Mouse (Mus musculus) C2C12 (cell line): ENCODE data around the gene Gp1ba.

Experiments
- CTCF ChIP-seq: IDR thresholded peaks from one replicate; pipeline ENCODE4 v1.5.1; 2011; ENCODE audit not compliant: control insufficient read depth, insufficient read depth, insufficient read length
- MAX ChIP-seq: IDR thresholded peaks from one replicate; pipeline ENCODE4 v1.6.1; 2011; ENCODE audit warnings: mild to moderate bottlenecking, control low read depth
- MYOD1 ChIP-seq: IDR thresholded peaks from one replicate; pipeline ENCODE4 v1.6.1; 2011; ENCODE audit warnings: low read depth; ENCODE audit not compliant: control insufficient read depth, insufficient read length
- MYOG ChIP-seq: IDR thresholded peaks from one replicate; pipeline ENCODE4 v1.6.1; 2011; ENCODE audit not compliant: control insufficient read depth, insufficient read length; ENCODE audit errors: extremely low read depth
- USF1 ChIP-seq: IDR thresholded peaks from one replicate; pipeline ENCODE4 v1.6.1; 2011; ENCODE audit warnings: low read depth, mild to moderate bottlenecking, control low read depth, moderate library complexity

DNA sequence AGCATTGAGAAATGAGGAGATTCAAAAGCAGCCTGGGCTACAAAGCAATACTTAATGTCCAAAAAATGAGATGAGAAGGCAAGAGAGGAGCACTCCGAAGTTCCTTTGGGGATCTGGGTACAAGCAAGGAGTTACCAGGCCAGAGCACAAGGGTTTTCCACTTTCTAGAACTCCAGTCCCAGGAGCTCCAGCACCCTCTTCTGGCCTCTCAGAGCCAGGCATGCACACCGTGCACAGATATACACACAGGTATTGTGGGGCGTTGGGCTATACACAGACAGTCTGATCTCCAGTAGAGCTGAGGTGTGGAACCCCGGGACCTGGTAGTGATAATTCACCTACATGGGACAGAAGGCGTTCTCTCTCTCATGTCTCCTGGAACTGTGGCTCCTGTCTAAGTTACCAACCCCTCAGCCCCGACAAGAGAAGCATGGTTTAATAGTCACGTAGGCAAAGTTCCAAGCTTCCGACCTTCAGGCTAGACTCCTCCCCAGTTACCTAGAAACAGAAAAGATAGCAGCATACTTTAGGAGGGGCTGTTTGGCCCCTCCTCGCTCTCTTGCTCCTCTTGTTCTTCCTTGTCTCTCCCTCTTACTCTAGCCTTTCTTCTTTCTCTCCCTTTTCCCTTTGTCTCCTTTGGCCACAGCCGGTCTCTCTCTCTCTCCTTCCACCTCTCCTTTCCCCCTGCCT lies 15.7 kb upstream of the Gp1ba start:
- TF ChIP-seq MAX: no peak
- TF ChIP-seq USF1: no peak
- no peak for TF ChIP-seq CTCF
- TF ChIP-seq MYOG: no peak
- TF ChIP-seq MYOD1: no peak
